Mouse (Mus musculus) liver, embryonic 16.5 days (tissue): ENCODE measurements at regions not wholly inside any gene's neighbourhood (a gene's known extent, or its start where the extent isn't known, plus 50 kb on each side); places are given as distances from the start of the nearest gene placed in this dataset.

Source experiments
- ATAC-seq: fragments of 200-750 bp; cut with Nextera tagmentation; 2 replicates; pipeline ENCODE4 v1.8.0; 2017; ENCODE audit warnings: low read depth, mild to moderate bottlenecking, moderate number of reproducible peaks, moderate library complexity
- H3K27ac ChIP-seq: fragments of 300-500 bp; sonication (generic); 2 replicates; pipeline ENCODE4 v1.5.1; 2014; ENCODE audit warnings: mild to moderate bottlenecking, low read length
- H3K27me3 ChIP-seq: fragments of 300-500 bp; sonication (generic); 2 replicates; pipeline ENCODE4 v1.6.1; 2014; ENCODE audit warnings: low read depth, low read length, mixed read lengths; ENCODE audit not compliant: control insufficient read depth, insufficient read depth
- H3K36me3 ChIP-seq: fragments of 300-500 bp; sonication (generic); 2 replicates; pipeline ENCODE4 v1.6.1; 2014; ENCODE audit warnings: mild to moderate bottlenecking; ENCODE audit not compliant: control insufficient read depth, insufficient read depth
- H3K4me1 ChIP-seq: fragments of 300-500 bp; sonication (generic); 2 replicates; pipeline ENCODE4 v1.6.1; 2014; ENCODE audit warnings: low read depth, low read length, mixed read lengths; ENCODE audit not compliant: control insufficient read depth
- H3K4me2 ChIP-seq: fragments of 300-500 bp; sonication (generic); 2 replicates; pipeline ENCODE4 v1.6.1; 2014; ENCODE audit warnings: low read depth, low read length, mixed read lengths
- H3K4me3 ChIP-seq: fragments of 300-500 bp; sonication (generic); 2 replicates; pipeline ENCODE4 v1.5.1; 2014; ENCODE audit warnings: low read depth, mild to moderate bottlenecking, low read length
- H3K9ac ChIP-seq: fragments of 300-500 bp; sonication (generic); 2 replicates; pipeline ENCODE4 v1.6.1; 2014; ENCODE audit warnings: low read depth, low read length
- H3K9me3 ChIP-seq: fragments of 300-500 bp; sonication (generic); replicated peaks from 2 replicates; pipeline ENCODE4 v1.6.1; 2016; ENCODE audit warnings: low read length; ENCODE audit not compliant: control insufficient read depth
- WGBS: fragments of 180-500 bp; shearing (Covaris S2); extraction: QIAGEN DNeasy Blood & Tissue Kit; methylation state at CpG from one replicate; pipeline ENCODE4 v1.1.7; 2014; ENCODE audit not compliant: insufficient replicate concordance; 5-methylcytosine and 5-hydroxymethylcytosine counted together

DNA sequence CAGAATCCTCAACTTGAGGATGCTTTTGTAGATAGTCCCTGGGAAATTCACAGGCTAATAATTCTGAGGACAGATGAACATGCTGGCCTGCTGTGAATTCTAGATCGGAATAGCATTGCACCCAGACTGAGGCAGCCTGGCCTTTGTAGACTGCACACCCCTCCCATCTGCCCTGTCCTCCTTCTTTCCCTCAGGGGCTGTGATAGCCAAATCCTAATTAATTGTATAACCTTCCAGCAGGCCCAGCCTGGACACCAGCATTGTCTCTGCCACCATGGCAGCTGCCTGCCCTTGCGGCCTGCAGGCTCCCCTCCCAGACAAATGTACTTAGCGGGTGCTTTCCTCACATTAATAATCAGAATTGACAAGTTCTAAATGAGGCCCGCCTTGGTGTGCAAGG lies 171.7 kb upstream of the Rbfox1 start:
- 56% methylated on average over 4 of the region's 4 CpGs for WGBS
- H3K4me1 ChIP-seq, result no peaks in the 10 kb centered on the region
- H3K27me3 ChIP-seq, result no peaks in the 10 kb centered on the region
- H3K27ac ChIP-seq, result no peak overlapping the region
- H3K9ac ChIP-seq, result no peak overlapping the region
- H3K9me3 ChIP-seq, result no peaks in the 10 kb centered on the region
- H3K4me2 ChIP-seq, result no peak overlapping the region
- no peak overlapping the region for H3K4me3 ChIP-seq
- H3K36me3 ChIP-seq, result no peaks in the 10 kb centered on the region
- no peak for ATAC-seq

DNA sequence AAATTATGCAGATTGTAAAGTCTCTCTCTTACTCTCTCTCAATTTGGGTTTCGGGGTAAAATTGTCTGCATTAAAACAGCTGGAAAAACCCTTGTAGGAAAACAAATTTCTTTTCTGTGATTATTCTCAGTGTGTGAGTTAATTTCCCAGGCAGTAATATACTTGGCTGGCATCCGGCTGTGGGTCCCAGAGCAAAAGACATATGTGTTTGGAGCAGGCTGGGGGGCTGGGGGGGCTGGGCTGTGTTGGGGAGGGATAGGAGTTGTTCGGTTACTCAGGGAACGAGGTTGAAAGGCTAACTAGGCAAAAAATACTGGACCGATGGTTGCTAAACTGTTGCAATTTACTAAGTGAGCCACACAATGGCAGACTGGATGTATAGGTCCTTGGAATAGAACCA lies 175.3 kb upstream of the Rbfox1 start:
- H3K27ac ChIP-seq, result no peak overlapping the region
- no peak overlapping the region for H3K4me3 ChIP-seq
- no peaks in the 10 kb centered on the region for H3K9me3 ChIP-seq
- 57% methylated on average over 5 of the region's 5 CpGs for WGBS
- no peak overlapping the region for H3K9ac ChIP-seq
- no peak overlapping the region for H3K4me2 ChIP-seq
- no peak for ATAC-seq
- H3K27me3 ChIP-seq, result no peaks in the 10 kb centered on the region
- no peaks in the 10 kb centered on the region for H3K36me3 ChIP-seq
- H3K4me1 ChIP-seq, result no peaks in the 10 kb centered on the region

DNA sequence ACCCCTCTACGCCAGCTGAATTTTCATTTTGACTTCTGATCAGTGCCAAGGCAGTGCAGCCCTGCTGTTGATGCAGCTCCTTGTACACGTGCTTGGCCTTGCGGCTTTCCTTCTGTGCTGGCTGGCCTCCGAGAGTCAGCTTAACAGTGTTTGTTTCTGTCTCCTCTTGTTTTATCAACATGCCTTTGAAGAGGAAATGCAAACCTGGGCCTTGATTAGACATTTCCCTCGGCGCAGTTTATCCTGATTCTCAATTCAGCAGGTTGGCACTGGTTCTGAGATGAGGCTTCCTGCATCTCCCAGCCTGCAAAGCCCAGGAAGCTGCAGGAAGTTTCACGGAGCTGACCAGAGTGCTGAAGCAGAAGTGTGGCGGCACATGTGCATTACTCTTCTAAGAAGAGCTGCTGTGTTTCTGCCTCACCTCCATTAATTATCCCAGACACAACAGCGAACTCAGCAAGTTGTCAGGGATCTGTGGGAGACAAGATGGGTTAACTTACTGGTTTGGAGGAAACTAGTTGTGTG lies 184.4 kb upstream of the Rbfox1 start:
- Histone ChIP-seq H3K4me3 (no peak overlapping the region), H3K27ac (no peak overlapping the region), H3K4me2 (no peak overlapping the region), H3K9ac (no peak overlapping the region), H3K36me3 (no peaks in the 10 kb centered on the region), H3K9me3 (no peaks in the 10 kb centered on the region), H3K27me3 (no peaks in the 10 kb centered on the region), H3K4me1 (no peaks in the 10 kb centered on the region)
- no peak for ATAC-seq
- WGBS, result 40% methylated on average over 9 of the region's 9 CpGs

GRCm38 (mm10) chr16:5688322-5688721 lies 196.8 kb upstream of the Rbfox1 start:
- Histone ChIP-seq H3K4me2 (no peak overlapping the region), H3K27me3 (no peaks in the 10 kb centered on the region), H3K4me3 (no peak overlapping the region), H3K27ac (no peak overlapping the region), H3K9ac (no peak overlapping the region), H3K36me3 (no peaks in the 10 kb centered on the region), H3K4me1 (no peaks in the 10 kb centered on the region), H3K9me3 (no peaks in the 10 kb centered on the region)
- no peak for ATAC-seq
- WGBS, result 65% methylated on average over 3 of the region's 3 CpGs

DNA sequence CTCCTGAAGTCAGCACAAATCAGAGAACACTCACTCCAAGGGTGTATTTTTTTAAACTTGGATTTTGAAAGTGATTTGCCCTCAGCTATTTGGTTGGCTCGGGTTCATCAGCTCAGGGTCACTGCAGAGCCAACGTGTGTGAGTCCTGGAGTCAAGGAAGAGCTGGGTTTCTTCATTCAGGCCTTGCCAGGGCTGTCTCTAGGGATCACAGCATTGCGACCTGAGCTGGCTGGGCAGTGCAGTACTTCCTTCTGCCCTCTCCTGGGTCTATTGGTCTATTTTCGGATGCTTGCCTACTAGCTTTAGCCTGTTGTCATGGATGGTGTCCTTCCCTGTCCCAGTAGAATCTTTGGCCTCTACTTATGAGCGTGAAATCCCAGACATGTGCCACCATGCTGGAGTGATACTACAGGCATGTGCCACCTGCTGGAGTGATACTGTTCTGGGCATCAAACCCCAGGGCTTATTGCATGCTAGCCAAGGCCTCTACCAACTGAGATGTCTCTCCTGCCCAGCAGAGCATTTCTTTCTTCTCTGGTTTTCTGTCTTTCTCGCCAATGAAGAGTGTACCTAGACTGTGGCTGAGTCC lies 211.7 kb upstream of the Rbfox1 start:
- 45% methylated on average over 6 of the region's 6 CpGs for WGBS

GRCm38 (mm10) chr16:5672871-5673270 lies 212.3 kb upstream of the Rbfox1 start:
- Histone ChIP-seq H3K4me2 (no peak overlapping the region), H3K9me3 (no peaks in the 10 kb centered on the region), H3K9ac (no peak overlapping the region), H3K27ac (no peak overlapping the region), H3K4me3 (no peak overlapping the region), H3K4me1 (no peaks in the 10 kb centered on the region), H3K27me3 (no peaks in the 10 kb centered on the region), H3K36me3 (no peaks in the 10 kb centered on the region)
- 45% methylated on average over 4 of the region's 4 CpGs for WGBS
- no peak for ATAC-seq

More for the DNA sequence above, 211.7 kb upstream of the Rbfox1 start:
- no peak overlapping the region for H3K4me3 ChIP-seq
- H3K9ac ChIP-seq, result no peak overlapping the region
- H3K4me1 ChIP-seq, result no peaks in the 10 kb centered on the region
- H3K9me3 ChIP-seq, result no peaks in the 10 kb centered on the region
- H3K36me3 ChIP-seq, result no peaks in the 10 kb centered on the region
- ATAC-seq, result no peak
- H3K27me3 ChIP-seq, result no peaks in the 10 kb centered on the region
- no peak overlapping the region for H3K4me2 ChIP-seq
- no peak overlapping the region for H3K27ac ChIP-seq

DNA sequence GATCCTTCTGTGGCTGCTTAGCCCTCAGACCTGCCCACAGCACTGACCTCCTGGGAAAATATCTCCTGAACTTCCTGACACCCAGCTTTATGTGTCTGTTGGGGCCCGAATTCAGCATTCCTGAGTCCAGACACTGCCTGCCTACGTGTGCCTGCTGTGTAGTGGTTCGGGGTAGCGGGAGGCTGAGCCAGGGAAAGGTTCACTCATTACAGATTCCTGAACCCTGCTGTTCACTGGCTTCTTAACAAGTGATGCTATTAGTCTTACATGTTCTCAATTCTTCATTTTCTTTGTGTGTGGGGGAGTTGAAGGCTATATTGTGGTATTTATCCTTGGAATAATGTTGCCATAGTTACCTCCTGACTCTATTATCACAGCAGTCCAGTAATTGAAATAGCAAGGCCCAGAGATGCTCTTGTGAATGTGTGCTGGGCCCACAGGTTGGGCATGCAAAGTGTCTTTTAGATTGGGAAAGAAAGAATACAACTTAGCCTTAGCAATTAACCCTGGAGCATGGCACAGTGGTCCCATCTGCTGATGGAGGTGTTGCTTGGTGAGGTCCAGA lies 216.7 kb upstream of the Rbfox1 start:
- no peak overlapping the region for H3K4me3 ChIP-seq
- H3K9me3 ChIP-seq, result no peaks in the 10 kb centered on the region
- no peak overlapping the region for H3K27ac ChIP-seq
- H3K36me3 ChIP-seq, result no peaks in the 10 kb centered on the region
- no peak overlapping the region for H3K4me2 ChIP-seq
- H3K4me1 ChIP-seq, result no peaks in the 10 kb centered on the region
- 54% methylated on average over 4 of the region's 4 CpGs for WGBS
- no peak overlapping the region for H3K9ac ChIP-seq
- no peaks in the 10 kb centered on the region for H3K27me3 ChIP-seq
- ATAC-seq, result no peak

GRCm38 (mm10) chr16:5661918-5662317 lies 223.2 kb upstream of the Rbfox1 start:
- Histone ChIP-seq H3K27me3 (no peaks in the 10 kb centered on the region), H3K9me3 (no peaks in the 10 kb centered on the region), H3K9ac (no peak overlapping the region), H3K27ac (no peak overlapping the region), H3K4me3 (no peak overlapping the region), H3K4me1 (no peaks in the 10 kb centered on the region), H3K36me3 (no peaks in the 10 kb centered on the region), H3K4me2 (no peak overlapping the region)
- 45% methylated on average over 5 of the region's 5 CpGs for WGBS
- ATAC-seq, result no peak

GRCm38 (mm10) chr16:5651551-5651950 lies 233.6 kb upstream of the Rbfox1 start:
- Histone ChIP-seq H3K9me3 (no peaks in the 10 kb centered on the region), H3K4me1 (no peaks in the 10 kb centered on the region), H3K4me3 (no peak overlapping the region), H3K27me3 (no peaks in the 10 kb centered on the region), H3K9ac (no peak overlapping the region), H3K27ac (no peak overlapping the region), H3K36me3 (no peaks in the 10 kb centered on the region), H3K4me2 (no peak overlapping the region)
- ATAC-seq, result no peak
- WGBS, result 41% methylated on average over 1 of the region's 1 CpGs
